In the genomic region with DNA sequence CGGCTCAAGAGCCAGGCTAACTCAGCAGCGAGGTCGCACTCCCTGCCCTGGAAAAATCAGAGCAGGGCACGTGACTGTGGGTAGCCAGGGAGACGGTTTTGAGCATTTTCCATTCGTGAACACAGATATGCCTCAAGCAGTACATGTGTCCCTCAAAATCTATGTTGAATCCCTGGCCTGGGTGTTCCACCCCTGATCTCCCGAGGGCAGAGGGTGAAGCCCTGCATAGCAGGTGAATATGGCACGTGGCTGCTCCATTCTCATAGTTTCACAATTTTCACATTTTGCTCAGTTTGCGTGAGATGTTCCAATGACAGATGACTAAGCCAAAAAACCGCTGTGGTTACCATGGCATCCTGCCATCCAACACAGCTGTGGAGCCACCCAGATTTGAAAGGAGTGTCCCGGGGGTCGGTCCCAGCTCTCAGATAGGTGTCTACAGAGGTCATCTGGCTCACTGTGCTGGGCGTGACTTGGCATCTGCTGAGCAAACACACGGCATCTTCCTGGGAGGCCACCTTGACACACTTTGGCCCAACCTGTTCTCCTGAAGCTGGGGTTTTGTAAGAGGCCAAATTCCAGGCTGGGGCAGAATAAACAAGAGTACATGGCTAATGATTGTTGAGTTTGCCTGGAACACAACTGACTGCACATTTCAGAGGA, we compare ENCODE assay signal across 8 mouse cellular contexts. TPM values are rescaled to one million over a fixed set of nuclear protein-coding genes. Genes with fewer than 3 reads are reported as not detected.
A peak's percentile ranks its signal among the peaks of the same experiment; 100 is the strongest.
DNase-seq lines count a peak whose midpoint lies in the region; ATAC-seq lines count a peak whose summit lies in the region.

No protein-coding gene starts in this region.

- ATAC-seq in erythroblast, adult 5-6 weeks (replicated peaks; ENCODE audit: low FRiP score, poor library complexity, severe bottlenecking), result peak; percentile 90

- DNase-seq in CD4-positive helper T cell, adult 2 months (ENCODE audit: low read depth, low spot score), result peak; percentile 31
- peak; percentile 12 for DNase-seq in T-cell, adult 2 months (ENCODE audit: low spot score)
- DNase-seq in kidney, adult 9 months, result peak; percentile 98
- DNase-seq in lung, postnatal 25 days (ENCODE audit: low spot score), result peak; percentile 86
- DNase-seq in frontal cortex, postnatal 25 days (ENCODE audit: low spot score in 2 of 2), result no peak
- DNase-seq in layer of hippocampus, adult 9-11 months, result no peak
- no peak for DNase-seq in layer of hippocampus, adult 11-12 months (ENCODE audit: low spot score)

RNA-seq across cellular contexts. Expression of a gene that starts 47.4 kb away (rescaled TPM):
- total RNA-seq in erythroblast, adult 5-6 weeks (2015; ENCODE audit: low replicate concordance), result 1,203 and 1,240 TPM in 2 replicates
- 858 and 892 TPM in 2 replicates for total RNA-seq in erythroblast, adult 5-6 weeks (2017; ENCODE audit: low replicate concordance)

Comparison
In these comparisons a context has a peak if more than half of its experiments do, and no peak if none do; other contexts are left out.
1. DNase-seq: peak in CD4-positive helper T cell, adult 2 months (single experiment), T-cell, adult 2 months (single experiment), kidney, adult 9 months (single experiment) and lung, postnatal 25 days (single experiment); none in frontal cortex, postnatal 25 days (0 of 2), layer of hippocampus, adult 9-11 months (single experiment) and layer of hippocampus, adult 11-12 months (single experiment).